Mouse (Mus musculus): ENCODE results near the gene Gys2. TPM values are rescaled to one million over a fixed set of nuclear protein-coding genes. Genes with fewer than 3 reads are reported as not detected.

Gys2 gene
- total RNA-seq, 2 experiments from 2014 or later = 0.19 TPM; not detected in 1

DNA sequence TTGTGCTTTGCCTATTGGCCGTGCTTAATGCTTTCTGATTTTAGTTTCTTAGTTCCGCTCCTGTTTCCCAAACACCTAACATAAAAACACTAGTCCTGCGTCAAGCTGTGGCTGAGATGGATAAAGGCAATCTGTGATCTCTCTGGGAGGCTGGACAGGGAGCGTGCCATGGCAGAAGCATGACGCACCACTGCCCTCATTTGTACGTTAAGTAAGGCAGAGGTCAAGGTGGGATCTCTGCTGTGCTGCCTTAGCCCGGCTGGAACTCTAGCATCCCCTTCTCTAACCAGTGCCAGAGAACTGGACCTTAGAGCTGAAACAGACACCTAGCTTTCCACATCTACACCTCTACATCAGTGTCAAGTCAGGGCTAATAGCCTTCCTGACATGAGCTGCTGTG, 91.3 kb downstream of the Gys2 start:
- DNase-seq = no peak
- intact Hi-C loops (cut with DNase I) = loop anchor here (10.0 kb wide), 1 partner anchor 373 kb away; the partner anchor contains the start of gene Cmas

DNA sequence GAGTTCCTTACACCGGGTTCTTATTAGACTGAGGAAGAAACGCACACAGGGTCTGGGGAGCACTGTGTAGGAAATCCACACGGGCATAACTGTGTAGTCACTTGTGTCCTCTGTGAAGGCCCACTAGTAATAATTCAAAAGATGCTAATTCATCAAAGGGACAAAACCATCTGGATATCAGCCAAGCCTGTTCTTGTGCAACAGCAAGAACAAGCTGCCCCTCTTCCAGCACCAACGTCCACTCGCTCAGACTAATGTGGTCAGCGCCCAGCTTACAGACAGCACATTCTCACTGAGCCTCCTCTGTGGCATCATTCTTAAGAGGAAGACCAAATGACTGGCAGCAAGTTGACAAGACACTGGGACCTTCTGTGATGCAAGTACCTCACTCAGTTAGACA, 92.9 kb downstream of the Gys2 start:
- no peak for DNase-seq
- intact Hi-C loops (cut with DNase I) = loop anchor here (10.0 kb wide), 1 partner anchor 375 kb away; the partner anchor contains the start of gene Cmas

DNA sequence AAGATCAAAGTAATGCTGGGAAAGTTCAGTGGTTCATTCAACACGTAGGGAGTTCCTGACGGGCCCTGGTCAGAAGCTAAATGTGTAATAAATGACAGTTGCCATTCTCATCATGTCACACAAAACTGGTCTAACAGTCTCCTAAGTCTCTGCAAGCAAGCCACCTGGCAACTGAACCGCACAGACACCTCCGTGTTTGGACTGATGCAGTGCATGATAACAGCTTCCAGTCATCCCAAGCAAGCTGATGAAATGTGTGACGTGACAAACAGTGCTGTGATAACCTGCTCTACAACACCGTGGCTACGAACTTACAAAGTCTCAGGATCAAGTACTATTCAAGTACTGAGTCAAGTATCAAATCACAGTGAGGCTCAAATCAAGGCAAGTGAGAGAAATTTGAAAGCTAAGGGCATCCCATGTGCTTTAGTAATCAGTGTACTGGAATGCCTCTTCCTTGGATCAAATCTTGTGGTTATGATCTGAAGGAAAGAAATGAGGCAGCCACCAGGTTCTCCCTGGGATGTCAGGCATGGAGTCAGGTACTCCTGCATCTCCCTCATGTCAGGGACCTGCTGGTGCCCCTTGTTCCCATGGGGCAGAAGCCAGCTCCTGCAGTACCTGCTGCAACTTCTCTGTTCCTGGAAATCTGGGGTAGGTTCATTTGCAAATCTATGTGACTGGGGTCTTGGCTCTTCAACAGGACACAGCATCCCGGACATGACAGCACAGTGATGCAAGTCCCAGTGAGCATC, 94.2 kb downstream of the Gys2 start:
- no peak for DNase-seq
- intact Hi-C loops (cut with DNase I) = no loop called here

DNA sequence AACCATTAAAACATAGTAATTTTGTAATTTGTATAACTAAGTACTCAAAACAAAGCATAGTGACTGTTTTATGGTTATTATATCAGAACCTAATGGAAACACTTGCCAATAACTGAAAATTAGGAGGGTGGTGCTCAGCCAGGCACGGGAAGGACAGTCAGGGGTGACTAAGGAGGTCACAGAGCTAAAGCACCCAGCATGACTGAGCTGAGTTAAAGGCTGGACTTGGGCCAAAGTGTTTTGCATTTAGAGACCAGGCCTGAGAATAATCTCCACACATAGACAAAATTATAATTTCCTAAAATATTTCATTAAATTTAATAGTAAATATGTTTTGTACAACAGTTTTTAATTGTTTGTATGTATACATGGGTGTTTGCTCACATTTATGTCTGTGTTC, 95.8 kb downstream of the Gys2 start:
- DNase-seq = no peak
- intact Hi-C loops (cut with DNase I) = no loop called here

Other genes with a start within 250 kb of the Gys2 start
- gene Iapp, start 174.7 kb downstream of the Gys2 start, total RNA-seq (2021) = not detected
- not detected for gene Slco1a5, start 150.1 kb downstream of the Gys2 start, total RNA-seq (2021)
- gene Pyroxd1, start 127.5 kb downstream of the Gys2 start, total RNA-seq (2021) = 10 to 100 TPM in 1 of 2 experiments, 1 to 10 TPM in 1; 9.5 to 12.4 TPM
- 10 to 100 TPM; 10.7 to 13.0 TPM for gene Recql, start 86.0 kb downstream of the Gys2 start, total RNA-seq (2021)
- 10 to 100 TPM; 22.2 to 25.1 TPM for gene Golt1b, start 85.9 kb downstream of the Gys2 start, total RNA-seq (2021)
- not detected for gene Spx, start 59.7 kb downstream of the Gys2 start, total RNA-seq (2021)
- 1,000 to 10,000 TPM; 1,648 to 1,721 TPM for gene Ldhb, start 34.8 kb upstream of the Gys2 start, total RNA-seq (2021)
- gene Kcnj8, start 98.5 kb upstream of the Gys2 start, total RNA-seq (2021) = 10 to 100 TPM; 40.4 to 46.7 TPM
- 100 to 1,000 TPM; 220 to 258 TPM for gene Abcc9, start 229.2 kb upstream of the Gys2 start, total RNA-seq (2021)

Data from heart, postnatal 10 days (tissue).